Mouse (Mus musculus): ENCODE measurements around the gene Prdm2.

DNA sequence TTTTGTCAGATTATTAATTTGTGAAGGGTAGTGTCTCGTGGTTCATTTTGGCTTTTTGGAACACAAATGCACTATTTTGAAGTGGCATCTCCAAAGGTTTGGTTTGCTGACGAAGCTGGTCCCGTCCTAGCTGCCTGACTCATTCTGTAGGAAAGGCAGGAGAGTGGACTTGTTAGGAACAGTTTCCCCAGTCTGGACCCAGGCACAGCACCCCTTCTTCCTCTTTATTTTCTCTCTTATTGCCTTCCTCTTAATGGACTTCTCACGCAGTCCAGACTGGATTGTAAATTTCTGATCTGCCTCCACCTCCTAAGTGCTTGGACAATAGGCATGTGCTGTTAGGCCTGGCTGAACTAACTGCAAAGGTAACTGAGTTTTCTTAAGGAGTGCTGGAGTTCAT is 57.8 kb downstream of the Prdm2 start:
- TF ChIP-seq CTCF (IDR thresholded peaks at IDR 0.05; ENCODE audit: extremely low read depth, insufficient read depth, insufficient read length, insufficient replicate concordance) (no peak), POLR2A (IDR thresholded peaks at IDR 0.05; ENCODE audit: low read depth, low read length) (no peak)

Measured in spleen, adult 2 months (tissue).